Mouse (Mus musculus) midbrain, embryonic 13.5 days (tissue): ENCODE data around the gene Agrp. TPM values are rescaled to one million over a fixed set of nuclear protein-coding genes. Genes with fewer than 3 reads are reported as not detected.

Experiments
- ATAC-seq: fragments of 200-750 bp; cut with Nextera tagmentation; 2 replicates; pipeline ENCODE4 v1.8.0; 2017; ENCODE audit warnings: mild to moderate bottlenecking, moderate TSS enrichment, moderate library complexity
- H3K27ac ChIP-seq: fragments of 300-500 bp; sonication (generic); 2 replicates; pipeline ENCODE4 v1.5.1; 2015; ENCODE audit warnings: inconsistent platforms, mild to moderate bottlenecking, moderate library complexity
- H3K27me3 ChIP-seq: fragments of 300-500 bp; sonication (generic); 2 replicates; pipeline ENCODE4 v1.6.1; 2015; ENCODE audit warnings: mild to moderate bottlenecking, inconsistent platforms
- H3K36me3 ChIP-seq: fragments of 300-500 bp; sonication (generic); 2 replicates; pipeline ENCODE4 v1.6.1; 2015; ENCODE audit warnings: mild to moderate bottlenecking, inconsistent platforms
- H3K4me1 ChIP-seq: fragments of 300-500 bp; sonication (generic); replicated peaks from 2 replicates; pipeline ENCODE4 v1.6.1; 2015; ENCODE audit warnings: inconsistent platforms
- H3K4me2 ChIP-seq: fragments of 300-500 bp; sonication (generic); replicated peaks from 2 replicates; pipeline ENCODE4 v1.6.1; 2015; ENCODE audit warnings: moderate library complexity, mild to moderate bottlenecking, inconsistent platforms
- H3K4me3 ChIP-seq: fragments of 300-500 bp; sonication (generic); replicated peaks from 2 replicates; pipeline ENCODE4 v1.5.1; 2015; ENCODE audit warnings: mild to moderate bottlenecking, inconsistent platforms
- H3K9ac ChIP-seq: fragments of 300-500 bp; sonication (generic); replicated peaks from 2 replicates; pipeline ENCODE4 v1.6.1; 2015; ENCODE audit warnings: mild to moderate bottlenecking, inconsistent platforms
- H3K9me3 ChIP-seq: fragments of 300-500 bp; sonication (generic); 2 replicates; pipeline ENCODE4 v1.6.1; 2016; ENCODE audit warnings: mild to moderate bottlenecking, inconsistent platforms
- WGBS: fragments of 180-500 bp; shearing (Covaris S2); methylation state at CpG from one replicate; pipeline ENCODE4 v1.1.7; 2015; 5-methylcytosine and 5-hydroxymethylcytosine counted together
- polyA plus RNA-seq: library from polyadenylated mRNA; unstranded; fragments of >200 nt; fragmentation: Nextera tagmentation; extraction: Ambion mirVana; gene quantifications from 2 replicates; pipeline ENCODE4 v1.2.1, GENCODE M21; 2015

Agrp gene
- polyA plus RNA-seq, 1 experiment from 2014 or later, result 1.1 TPM

DNA sequence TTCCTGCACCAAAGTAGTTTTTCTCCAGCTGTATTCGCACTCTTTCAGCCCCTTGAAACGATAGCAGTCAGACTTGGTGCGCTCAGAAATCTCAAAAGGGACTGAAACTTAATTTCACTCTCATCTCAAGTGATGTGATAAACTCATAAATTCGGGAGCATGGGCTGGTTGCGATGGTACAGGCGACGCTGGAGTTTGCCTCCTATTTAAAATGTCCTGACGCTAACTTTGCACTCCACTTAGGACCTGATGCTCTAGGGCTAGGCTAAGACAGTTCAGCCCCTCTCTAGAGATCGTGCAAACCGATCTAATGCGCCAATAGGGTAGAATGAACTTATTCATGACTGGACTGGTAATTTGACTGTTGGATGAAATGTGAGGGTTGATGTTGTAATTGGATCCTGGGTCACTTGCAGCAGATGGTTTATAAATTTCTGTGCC is 428 bp upstream of the Agrp start:
- peaks cover 39% of the 10 kb centered on the region for H3K4me1 ChIP-seq
- peak overlapping the region; percentile 86 for H3K4me3 ChIP-seq
- no peak for ATAC-seq
- peak overlapping the region; percentile 88 for H3K9ac ChIP-seq
- no peaks in the 10 kb centered on the region for H3K27me3 ChIP-seq
- WGBS, result under 1% methylated on average over 11 of the region's 11 CpGs
- H3K9me3 ChIP-seq, result no peaks in the 10 kb centered on the region
- H3K27ac ChIP-seq, result peak overlapping the region; percentile 97
- peaks cover 4% of the 10 kb centered on the region; the same call in 1 of the 2 replicates for H3K36me3 ChIP-seq
- peak overlapping the region; percentile 86 for H3K4me2 ChIP-seq

DNA sequence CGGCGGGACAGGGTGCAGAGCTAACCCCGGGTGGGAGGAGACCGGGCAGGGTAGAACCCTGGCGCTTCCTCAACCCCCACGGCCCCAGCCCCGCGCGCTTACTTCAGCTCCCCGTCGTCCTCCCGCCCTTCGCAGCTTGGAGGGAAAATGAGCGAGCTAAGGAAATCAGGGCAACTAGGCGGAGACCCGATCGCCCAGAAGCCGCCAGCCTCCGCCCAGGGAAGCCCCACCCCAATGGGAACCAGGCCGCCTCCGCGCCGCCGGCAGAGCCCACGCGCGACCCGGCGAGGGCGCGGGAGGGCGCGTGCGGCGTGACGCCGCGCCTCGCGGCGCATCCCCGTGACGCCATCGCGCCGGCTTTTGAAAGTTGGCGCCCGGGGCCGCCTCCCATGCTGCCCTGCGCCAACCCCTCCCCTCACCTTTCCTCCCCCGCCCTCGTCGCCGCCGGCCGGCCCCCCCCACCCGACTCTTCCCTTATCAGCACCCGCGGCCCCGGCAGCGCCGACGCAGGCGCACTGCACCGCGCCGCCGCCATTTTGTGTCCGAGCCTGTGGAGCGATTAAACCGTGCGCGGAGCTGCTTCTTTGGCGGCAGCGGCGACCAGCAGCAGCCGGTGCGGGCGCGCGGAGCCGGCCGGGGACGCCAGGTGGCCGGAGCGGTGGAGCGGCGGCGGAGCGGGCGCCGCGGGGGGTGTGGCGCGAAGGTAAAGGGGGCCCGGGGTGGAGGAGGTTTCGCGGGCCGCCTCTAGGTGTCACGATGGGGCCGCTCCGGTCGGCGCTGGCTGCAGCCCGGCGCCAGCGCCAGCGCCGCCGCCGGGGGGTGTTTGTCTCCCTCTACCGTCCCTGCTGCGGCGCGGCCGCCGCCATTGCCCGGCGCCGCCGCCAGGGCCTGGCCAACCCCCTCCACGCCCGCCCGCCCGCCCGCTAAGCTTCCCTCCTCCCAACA is 903 bp downstream of the Agrp start, which contains the start of gene Ctcf:
Gene Ctcf, plus strand, starts transcription at position 551 of the 945 bp plus-strand sequence.
- Histone ChIP-seq H3K36me3 (peaks cover 4% of the 10 kb centered on the region; the same call in 1 of the 2 replicates), H3K27me3 (no peaks in the 10 kb centered on the region), H3K4me1 (peaks cover 39% of the 10 kb centered on the region), H3K4me2 (peak within 1 kb of the TSS; percentile 86), H3K9me3 (no peaks in the 10 kb centered on the region), H3K9ac (peak within 1 kb of the TSS; percentile 88), H3K4me3 (peak within 1 kb of the TSS; percentile 86), H3K27ac (peak within 1 kb of the TSS; percentile 97)
- peak; percentile 96 for ATAC-seq
- under 1% methylated on average over 84 of the region's 126 CpGs for WGBS

DNA sequence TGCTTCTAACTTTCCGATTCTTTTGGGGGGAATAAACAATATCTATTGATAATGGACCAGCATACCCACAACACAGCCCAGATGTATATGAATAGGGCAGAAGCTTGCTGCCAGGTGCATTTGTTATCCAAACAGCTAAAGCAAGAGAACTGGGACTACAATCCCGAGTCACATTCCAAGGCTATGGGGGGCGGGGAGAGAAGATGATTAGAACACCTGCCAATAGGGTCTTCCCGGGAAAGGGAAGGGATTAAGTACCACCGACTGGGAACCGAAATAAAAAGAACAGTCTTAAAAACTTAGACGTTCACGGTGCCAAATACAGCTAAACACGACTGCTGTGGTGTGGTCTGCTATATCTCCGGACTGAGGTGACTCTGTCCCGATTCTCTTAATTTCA is 1.7 kb downstream of the Agrp start:
- Histone ChIP-seq H3K27me3 (no peaks in the 10 kb centered on the region), H3K27ac (peak overlapping the region; percentile 97; the same call in 1 of the 2 replicates), H3K36me3 (peaks cover 4% of the 10 kb centered on the region; the same call in 1 of the 2 replicates), H3K4me1 (peaks cover 37% of the 10 kb centered on the region), H3K4me3 (peak overlapping the region; percentile 86), H3K9ac (peak overlapping the region; percentile 69), H3K9me3 (no peaks in the 10 kb centered on the region), H3K4me2 (peak overlapping the region; percentile 86)
- WGBS, result 2% methylated on average over 11 of the region's 11 CpGs
- no peak for ATAC-seq

DNA sequence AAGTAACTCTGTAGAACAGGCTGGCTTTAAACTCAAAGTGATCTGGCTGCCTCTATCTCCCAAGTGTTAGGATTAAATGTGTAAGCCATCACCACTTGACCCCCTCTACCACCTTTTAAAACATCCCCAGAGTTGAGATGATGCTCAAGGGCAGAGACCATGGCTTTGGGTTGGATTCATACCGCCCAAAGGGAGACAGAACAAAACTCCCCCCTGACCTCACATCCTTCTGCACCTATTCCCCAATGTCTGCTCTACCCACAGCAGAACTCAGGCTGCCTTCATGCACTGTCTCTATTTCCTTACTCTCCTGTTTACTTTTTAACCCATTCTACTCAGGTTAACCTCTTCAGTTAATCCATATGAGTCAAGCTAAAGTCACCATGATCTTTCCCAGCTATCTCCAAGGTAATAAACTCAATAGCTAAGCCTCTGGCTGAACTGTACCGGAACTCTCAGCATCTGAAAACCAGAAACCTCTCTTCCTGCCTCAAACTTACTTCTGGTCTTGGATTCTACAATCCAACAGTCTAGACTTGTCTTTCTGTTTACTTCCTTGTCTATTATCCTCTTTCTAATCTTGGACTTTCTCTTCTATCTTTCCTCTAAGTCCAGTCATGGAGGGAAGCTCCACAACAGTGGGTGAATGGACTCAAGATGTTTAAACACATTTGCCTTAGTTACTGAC is 2.3 kb downstream of the Agrp start:
- H3K4me3 ChIP-seq, result peak overlapping the region; percentile 86
- H3K36me3 ChIP-seq, result peaks cover 4% of the 10 kb centered on the region; the same call in 1 of the 2 replicates

DNA sequence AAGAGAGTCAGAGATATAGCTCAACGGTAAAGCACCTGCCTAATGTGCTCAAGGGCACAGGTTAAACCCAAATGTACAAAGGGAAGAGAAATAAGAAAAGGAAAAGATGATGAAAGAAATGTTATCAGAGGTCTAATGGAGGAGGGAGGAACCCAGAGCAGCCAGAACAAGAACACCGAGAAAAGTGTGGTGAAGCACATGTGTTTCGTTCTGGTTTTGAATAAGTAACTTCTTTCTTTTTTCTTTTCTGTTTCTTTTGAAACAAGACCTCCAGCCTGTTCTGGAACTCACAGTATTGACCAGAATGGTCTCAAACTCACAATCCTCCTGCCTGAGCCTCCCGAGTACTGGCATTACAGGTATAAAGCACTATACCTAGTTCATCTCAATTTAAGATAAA is 7.9 kb downstream of the Agrp start:
- Histone ChIP-seq H3K4me2 (no peak overlapping the region), H3K9ac (no peak overlapping the region), H3K36me3 (no peaks in the 10 kb centered on the region), H3K27ac (no peak overlapping the region), H3K9me3 (no peaks in the 10 kb centered on the region), H3K4me1 (peaks cover 4% of the 10 kb centered on the region; the same call in 1 of the 2 replicates), H3K4me3 (no peak overlapping the region), H3K27me3 (no peaks in the 10 kb centered on the region)
- WGBS, result 91% methylated on average over 4 of the region's 4 CpGs
- no peak for ATAC-seq

More for the DNA sequence above, 2.3 kb downstream of the Agrp start:
- Histone ChIP-seq H3K4me1 (peaks cover 33% of the 10 kb centered on the region), H3K27ac (no peak overlapping the region), H3K4me2 (peak overlapping the region; percentile 86), H3K9me3 (no peaks in the 10 kb centered on the region), H3K9ac (no peak overlapping the region), H3K27me3 (no peaks in the 10 kb centered on the region)
- 95% methylated on average over 2 of the region's 2 CpGs for WGBS
- no peak for ATAC-seq

DNA sequence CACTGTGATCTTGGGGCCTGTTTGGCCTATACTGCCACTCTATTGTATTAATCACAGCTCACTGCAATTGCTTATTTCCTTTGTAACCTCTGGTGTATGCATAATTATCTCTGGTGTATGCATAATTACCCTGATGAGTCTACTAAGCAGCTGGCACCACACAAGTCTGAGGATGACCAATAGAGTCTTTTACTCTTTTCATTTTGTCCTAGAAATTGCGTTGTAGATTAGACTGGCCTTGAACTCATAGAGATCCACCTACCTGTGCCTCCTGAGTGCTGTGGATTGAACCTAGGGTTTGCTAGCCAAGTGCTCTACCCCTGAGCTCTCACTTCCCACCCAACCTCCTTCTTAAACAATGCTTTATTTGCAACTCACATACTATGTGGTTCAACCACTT is 11.1 kb downstream of the Agrp start:
- Histone ChIP-seq H3K9ac (no peak overlapping the region), H3K4me3 (no peak overlapping the region), H3K4me2 (no peak overlapping the region), H3K27ac (0 out of 2 replicates have a peak overlapping the region, but pooled peaks have one; percentile 26), H3K4me1 (peaks cover 34% of the 10 kb centered on the region), H3K9me3 (no peaks in the 10 kb centered on the region), H3K27me3 (no peaks in the 10 kb centered on the region), H3K36me3 (peaks cover 21% of the 10 kb centered on the region)
- 85% methylated on average over 1 of the region's 1 CpGs for WGBS
- ATAC-seq, result no peak

DNA sequence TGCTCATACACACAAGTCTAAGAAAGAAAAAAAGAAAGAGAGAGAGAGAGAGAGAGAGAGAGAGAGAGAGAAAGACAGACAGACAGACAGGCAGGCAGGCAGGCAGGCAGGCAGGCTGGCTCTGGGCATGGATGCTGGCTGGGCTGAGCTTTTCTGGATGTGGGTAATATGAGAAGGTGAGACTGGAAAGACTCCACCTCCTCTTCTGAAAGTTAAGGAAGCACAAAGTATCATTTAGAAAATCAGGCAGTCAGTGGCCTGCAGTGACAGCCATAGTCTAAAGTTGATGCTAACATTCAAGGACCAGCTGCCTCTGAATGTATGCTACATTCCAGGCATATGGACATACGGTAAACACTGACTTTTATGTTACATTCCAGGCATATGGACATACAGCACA is 12.4 kb downstream of the Agrp start:
- Histone ChIP-seq H3K4me2 (no peak overlapping the region), H3K4me3 (no peak overlapping the region), H3K27me3 (no peaks in the 10 kb centered on the region), H3K9me3 (no peaks in the 10 kb centered on the region), H3K4me1 (peaks cover 34% of the 10 kb centered on the region), H3K36me3 (peaks cover 33% of the 10 kb centered on the region), H3K9ac (no peak overlapping the region), H3K27ac (no peak overlapping the region)
- WGBS, result 86% methylated on average over 1 of the region's 1 CpGs
- no peak for ATAC-seq

DNA sequence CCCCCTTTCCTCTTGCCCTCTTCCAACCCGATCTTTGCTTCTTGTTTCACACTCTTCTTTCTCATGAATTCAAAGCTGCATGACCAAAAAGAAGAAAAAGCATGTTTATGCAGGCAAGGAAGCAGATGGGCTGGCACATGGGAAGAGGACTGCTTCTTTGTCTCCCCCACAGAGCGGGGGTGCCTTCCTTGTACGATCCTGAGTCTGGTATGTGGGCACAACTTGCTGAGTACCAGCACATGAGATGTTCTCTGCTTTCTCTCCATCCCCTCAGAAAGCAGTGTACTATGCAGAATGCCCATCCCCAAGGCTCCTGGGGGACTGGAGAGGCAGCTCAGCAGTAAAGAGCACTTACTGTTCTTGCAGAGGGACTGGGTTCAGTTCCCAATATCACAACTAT is 12.8 kb downstream of the Agrp start:
- 61% methylated on average over 3 of the region's 3 CpGs for WGBS

DNA sequence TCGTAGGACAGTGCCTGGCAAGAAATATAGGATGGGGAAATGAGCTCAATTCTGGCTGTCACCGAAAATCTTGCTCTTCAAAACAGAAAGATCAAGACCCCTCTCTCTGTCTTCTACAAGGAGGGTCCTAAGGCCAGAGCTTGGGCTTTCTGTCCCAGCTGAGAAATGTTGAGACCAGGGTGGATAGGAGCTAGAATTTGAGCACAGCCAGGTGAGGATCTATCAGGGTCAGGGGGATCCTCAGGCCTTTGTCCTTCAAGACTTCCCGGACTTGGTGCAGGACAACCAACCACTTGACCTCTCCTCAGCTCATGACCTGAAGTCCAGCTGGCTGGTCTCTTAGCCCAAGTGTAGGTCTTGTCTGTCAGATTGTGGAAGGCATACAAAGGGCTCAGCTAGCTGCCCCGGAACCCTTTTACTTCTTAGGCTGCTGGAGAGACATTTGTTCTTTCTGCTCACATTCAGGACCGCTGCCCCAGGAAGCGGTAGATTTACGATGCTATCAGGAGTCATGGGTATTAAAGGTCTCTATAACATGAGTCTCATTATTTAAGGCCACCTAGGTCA is 13.4 kb downstream of the Agrp start:
- H3K4me3 ChIP-seq, result no peak overlapping the region
- peaks cover 34% of the 10 kb centered on the region for H3K4me1 ChIP-seq
- no peaks in the 10 kb centered on the region for H3K27me3 ChIP-seq
- H3K27ac ChIP-seq, result no peak overlapping the region
- no peak overlapping the region for H3K9ac ChIP-seq
- no peak overlapping the region for H3K4me2 ChIP-seq
- peaks cover 44% of the 10 kb centered on the region for H3K36me3 ChIP-seq
- 55% methylated on average over 7 of the region's 7 CpGs for WGBS
- no peak for ATAC-seq
- H3K9me3 ChIP-seq, result no peaks in the 10 kb centered on the region

More for the DNA sequence above, 12.8 kb downstream of the Agrp start:
- H3K27me3 ChIP-seq, result no peaks in the 10 kb centered on the region
- H3K4me3 ChIP-seq, result no peak overlapping the region
- H3K9ac ChIP-seq, result peak overlapping the region; percentile 23
- no peak for ATAC-seq
- no peaks in the 10 kb centered on the region for H3K9me3 ChIP-seq
- H3K27ac ChIP-seq, result no peak overlapping the region
- no peak overlapping the region for H3K4me2 ChIP-seq
- peaks cover 38% of the 10 kb centered on the region for H3K36me3 ChIP-seq
- H3K4me1 ChIP-seq, result peaks cover 34% of the 10 kb centered on the region

DNA sequence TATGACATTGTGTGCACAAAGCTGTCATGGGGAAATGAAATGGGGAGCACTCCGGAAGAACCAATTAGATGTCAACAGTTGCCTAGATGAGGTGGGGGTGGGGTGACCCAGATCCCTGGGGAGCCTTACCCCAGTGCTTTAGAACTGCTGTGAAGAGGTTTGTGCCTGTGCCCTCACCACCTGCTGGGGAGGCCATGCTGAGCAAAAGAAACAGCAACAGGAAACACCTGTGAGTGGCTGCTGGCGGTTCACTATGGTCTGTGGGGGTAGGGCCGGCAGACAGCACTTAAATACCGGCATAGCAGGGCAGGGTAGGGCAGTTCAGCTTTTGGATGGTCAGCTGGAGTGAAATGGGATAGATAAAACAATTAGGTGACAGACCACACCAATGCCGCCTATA is 14.1 kb downstream of the Agrp start:
- ATAC-seq, result no peak
- Histone ChIP-seq H3K4me1 (peaks cover 34% of the 10 kb centered on the region), H3K36me3 (peaks cover 51% of the 10 kb centered on the region), H3K4me3 (no peak overlapping the region), H3K27me3 (no peaks in the 10 kb centered on the region), H3K9ac (peak overlapping the region; percentile 20; the same call in 1 of the 2 replicates), H3K9me3 (no peaks in the 10 kb centered on the region), H3K4me2 (no peak overlapping the region), H3K27ac (peak overlapping the region; percentile 80; the same call in 1 of the 2 replicates)
- 26% methylated on average over 5 of the region's 5 CpGs for WGBS

DNA sequence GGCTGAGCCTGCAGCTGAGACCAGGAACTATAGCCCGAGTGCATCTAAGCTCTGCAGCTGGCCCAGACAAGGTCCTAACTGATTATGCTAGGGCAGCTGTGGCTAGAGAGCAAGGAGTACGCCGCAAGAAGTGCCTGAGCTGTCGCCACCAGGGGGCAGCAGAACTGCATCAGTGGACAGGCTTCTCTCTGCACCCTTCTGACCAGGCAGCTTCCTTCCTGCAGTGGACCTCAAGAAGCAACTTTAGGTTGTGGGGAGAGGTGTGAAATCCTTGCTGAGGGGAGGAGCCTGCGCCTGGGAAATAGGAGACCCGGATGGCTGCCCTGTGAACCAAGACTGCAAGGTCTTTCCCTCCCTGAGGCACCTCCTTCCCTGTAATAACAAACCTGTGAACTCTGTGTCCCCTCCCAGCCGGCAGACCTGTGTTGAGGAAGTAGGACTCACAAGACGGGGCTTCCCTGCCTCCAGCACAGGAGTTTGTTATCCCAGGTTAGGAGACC is 14.7 kb downstream of the Agrp start:
- Histone ChIP-seq H3K9ac (no peak overlapping the region), H3K9me3 (no peaks in the 10 kb centered on the region), H3K4me2 (no peak overlapping the region), H3K27me3 (no peaks in the 10 kb centered on the region), H3K4me3 (no peak overlapping the region), H3K4me1 (peaks cover 34% of the 10 kb centered on the region), H3K27ac (peak overlapping the region; percentile 80), H3K36me3 (peaks cover 57% of the 10 kb centered on the region)
- WGBS, result 10% methylated on average over 8 of the region's 8 CpGs
- peak; percentile 92 for ATAC-seq
